Comparison of ENCODE assay signal across 8 mouse cellular contexts in the genomic region with DNA sequence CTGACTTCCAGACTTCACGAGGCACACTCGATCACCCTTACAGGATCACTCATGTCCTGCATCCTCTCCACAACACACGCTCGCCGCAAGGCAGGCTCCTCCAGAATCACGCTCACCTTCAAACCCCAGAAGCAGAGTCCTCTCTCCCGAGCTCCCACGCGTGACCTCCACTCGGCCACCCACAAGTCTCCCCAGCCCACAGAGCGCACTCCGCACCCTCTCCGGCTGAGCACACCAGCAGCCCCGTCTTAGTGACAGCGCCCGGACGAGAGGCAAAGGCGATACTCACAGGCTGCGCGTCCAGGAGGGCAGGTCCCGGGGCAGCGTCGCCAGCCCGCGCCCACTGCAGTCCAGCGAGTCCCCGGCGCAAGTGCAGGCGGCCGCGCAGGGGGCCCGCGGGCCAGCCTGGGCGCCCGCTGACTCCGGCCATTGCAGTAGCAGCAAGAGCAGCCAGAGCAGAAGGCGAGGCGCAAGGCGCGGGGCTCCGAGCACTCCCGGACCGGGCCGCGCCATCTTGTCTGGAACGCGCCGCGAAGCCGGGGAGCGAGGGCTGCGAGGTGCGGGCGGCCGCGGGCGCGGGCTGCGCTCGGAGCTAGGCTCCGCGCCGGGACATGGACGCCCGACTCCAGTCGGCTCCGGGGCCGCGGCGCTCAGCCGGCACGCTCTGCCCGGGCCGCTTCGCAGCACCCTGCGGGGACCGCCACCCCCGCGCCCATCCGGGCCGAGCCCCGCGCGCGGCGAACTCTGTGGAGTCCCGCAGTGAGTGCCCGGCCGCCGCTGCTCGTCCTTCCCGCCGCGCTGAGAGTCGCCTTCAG. TPM values are rescaled to one million over a fixed set of nuclear protein-coding genes. Genes with fewer than 3 reads are reported as not detected.
DNase-seq lines count a peak whose midpoint lies in the region; ATAC-seq lines count a peak whose summit lies in the region.

No protein-coding gene starts in this region.

- H3K4me1 ChIP-seq in intestine, embryonic 16.5 days (ENCODE audit: control insufficient read depth, insufficient read depth, low read length), result peaks cover 40% of the 10 kb centered on the region
- H3K4me1 ChIP-seq in liver, embryonic 15.5 days (replicated peaks), result peaks cover 45% of the 10 kb centered on the region

- peak overlapping the region; percentile 98 for H3K4me3 ChIP-seq in intestine, embryonic 16.5 days (ENCODE audit: low read length)
- H3K4me3 ChIP-seq in liver, embryonic 15.5 days (replicated peaks), result peak overlapping the region; percentile 71

- peak overlapping the region; percentile 86 for H3K27ac ChIP-seq in intestine, embryonic 16.5 days (ENCODE audit: low read length)
- H3K27ac ChIP-seq in liver, embryonic 15.5 days (replicated peaks), result no peak overlapping the region; the same call in 1 of the 2 replicates

- peak; percentile 28 for DNase-seq in right cerebral cortex, adult 18-20 months
- no peak for DNase-seq in right cerebral cortex, postnatal 10 days (ENCODE audit: low spot score in 2 of 2)
- DNase-seq in cerebellum, adult 8-10 months, result peak; percentile 54
- DNase-seq in gastrocnemius, postnatal 10 days, result peak; percentile 63
- peak; percentile 68 for DNase-seq in retina, postnatal 1 day
- DNase-seq in natural killer cell, adult 2 months (ENCODE audit: low spot score in 2 of 2), result no peak

- H3K9me3 ChIP-seq in intestine, embryonic 16.5 days (ENCODE audit: control insufficient read depth, low read length), result no peaks in the 10 kb centered on the region
- H3K9me3 ChIP-seq in liver, embryonic 15.5 days (replicated peaks), result no peaks in the 10 kb centered on the region

- peak overlapping the region; percentile 97 for H3K9ac ChIP-seq in intestine, embryonic 16.5 days (ENCODE audit: low read depth, low read length)
- peak overlapping the region; percentile 64 for H3K9ac ChIP-seq in liver, embryonic 15.5 days

- H3K4me2 ChIP-seq in intestine, embryonic 16.5 days (ENCODE audit: low read depth, low read length), result peak overlapping the region; percentile 84
- peak overlapping the region; percentile 83 for H3K4me2 ChIP-seq in liver, embryonic 15.5 days

- no peaks in the 10 kb centered on the region for H3K36me3 ChIP-seq in intestine, embryonic 16.5 days (ENCODE audit: control insufficient read depth, insufficient read depth, low read length)
- no peaks in the 10 kb centered on the region for H3K36me3 ChIP-seq in liver, embryonic 15.5 days (replicated peaks)

- H3K27me3 ChIP-seq in intestine, embryonic 16.5 days (replicated peaks; ENCODE audit: control insufficient read depth, insufficient read depth, low read length), result no peaks in the 10 kb centered on the region
- H3K27me3 ChIP-seq in liver, embryonic 15.5 days, result peaks cover 66% of the 10 kb centered on the region

- peak; percentile 45 for ATAC-seq in intestine, embryonic 16.5 days
- ATAC-seq in liver, embryonic 15.5 days (ENCODE audit: insufficient read depth), result peak; percentile 39

- under 1% methylated on average over 93 of the region's 95 CpGs for WGBS in intestine, embryonic 16.5 days
- under 1% methylated on average over 84 of the region's 95 CpGs for WGBS in liver, embryonic 15.5 days (ENCODE audit: insufficient replicate concordance)

RNA-seq across cellular contexts. Expression of a gene that starts 0.6 kb away (rescaled TPM):
- total RNA-seq in gastrocnemius, postnatal 10 days (2021), result 10 to 100 TPM; 52.1 to 54.0 TPM
- polyA plus RNA-seq in intestine, embryonic 16.5 days (2015; fragmentation: Nextera tagmentation; extraction: Ambion mirVana), result 11.8 and 14.7 TPM in 2 replicates
- 2.7 and 4.5 TPM in 2 replicates for polyA plus RNA-seq in liver, embryonic 15.5 days (2015; fragmentation: Nextera tagmentation; extraction: Ambion mirVana)

Comparison
In these comparisons a context has a peak if more than half of its experiments do, and no peak if none do; other contexts are left out.
1. DNase-seq: peak in right cerebral cortex, adult 18-20 months (single experiment), cerebellum, adult 8-10 months (single experiment), gastrocnemius, postnatal 10 days (single experiment) and retina, postnatal 1 day (single experiment); none in right cerebral cortex, postnatal 10 days (0 of 2) and natural killer cell, adult 2 months (0 of 2).